Mouse (Mus musculus) neutrophil, adult 65 days (primary cell): ENCODE results near the gene Cenpq. TPM values are rescaled to one million over a fixed set of nuclear protein-coding genes. Genes with fewer than 3 reads are reported as not detected.

Experiments
- total RNA-seq: library from RNA; stranded (reverse); gene quantifications from 2 replicates; pipeline ENCODE4 v1.2.4, GENCODE M21; 2023

Cenpq gene
- total RNA-seq = 28.7 and 34.3 TPM in 2 replicates

GRCm38 (mm10) chr17:40934420-40935231, at the start of gene Cenpq, which contains the start of gene Mut:
Gene Cenpq, minus strand, starts transcription at chr17:40935047.
Gene Mut, plus strand, starts transcription at chr17:40934685.

GRCm38 (mm10) chr17:40914250-40914649, 20.6 kb downstream of the Cenpq start, which contains the start of gene Glyatl3:
Gene Glyatl3, minus strand, starts transcription at chr17:40914350.

GRCm38 (mm10) chr17:40879924-40880691, 54.7 kb downstream of the Cenpq start, which contains the start of gene 9130008F23Rik:
Gene 9130008F23Rik, minus strand, starts transcription at chr17:40880559.

Other genes with a start within 250 kb of the Cenpq start
- gene Esp1, start 207.9 kb downstream of the Cenpq start, total RNA-seq = not detected in 2 replicates
- gene Crisp2, start 128.0 kb downstream of the Cenpq start, total RNA-seq = not detected in 2 replicates
- gene Rhag, start 123.9 kb downstream of the Cenpq start, total RNA-seq = 0.38 and 1.4 TPM in 2 replicates
- not detected in 2 replicates for gene 9130008F23Rik, start 54.5 kb downstream of the Cenpq start, total RNA-seq
- not detected in 2 replicates for gene Glyatl3, start 20.7 kb downstream of the Cenpq start, total RNA-seq
- 5.7 and 7.4 TPM in 2 replicates for gene Mut, start 362 bp downstream of the Cenpq start, total RNA-seq